Mouse (Mus musculus) hindbrain, embryonic 16.5 days (tissue): Measurements from ENCODE around the gene Gadd45a. TPM values are rescaled to one million over a fixed set of nuclear protein-coding genes. Genes with fewer than 3 reads are reported as not detected.

Source experiments
- ATAC-seq: fragments of 200-750 bp; cut with Nextera tagmentation; 2 replicates; pipeline ENCODE4 v1.8.0; 2017; ENCODE audit warnings: moderate TSS enrichment, moderate library complexity
- H3K27ac ChIP-seq: fragments of 300-500 bp; sonication (generic); 2 replicates; pipeline ENCODE4 v1.5.1; 2014; ENCODE audit warnings: low read depth, mild to moderate bottlenecking, control low read depth, low read length, moderate library complexity
- H3K27me3 ChIP-seq: fragments of 300-500 bp; sonication (generic); replicated peaks from 2 replicates; pipeline ENCODE4 v1.6.1; 2014; ENCODE audit warnings: low read length; ENCODE audit not compliant: control insufficient read depth, insufficient read depth
- H3K36me3 ChIP-seq: fragments of 300-500 bp; sonication (generic); 2 replicates; pipeline ENCODE4 v1.6.1; 2014; ENCODE audit warnings: mild to moderate bottlenecking, low read length, moderate library complexity, mixed read lengths; ENCODE audit not compliant: control insufficient read depth, insufficient read depth
- H3K4me1 ChIP-seq: fragments of 300-500 bp; sonication (generic); 2 replicates; pipeline ENCODE4 v1.6.1; 2014; ENCODE audit warnings: low read depth, low read length; ENCODE audit not compliant: control insufficient read depth, insufficient read depth
- H3K4me2 ChIP-seq: fragments of 300-500 bp; sonication (generic); 2 replicates; pipeline ENCODE4 v1.6.1; 2014; ENCODE audit warnings: mild to moderate bottlenecking, low read length, control low read depth, moderate library complexity
- H3K4me3 ChIP-seq: fragments of 300-500 bp; sonication (generic); 2 replicates; pipeline ENCODE4 v1.5.1; 2014; ENCODE audit warnings: mild to moderate bottlenecking, low read length, control low read depth, moderate library complexity
- H3K9ac ChIP-seq: fragments of 300-500 bp; sonication (generic); 2 replicates; pipeline ENCODE4 v1.6.1; 2014; ENCODE audit warnings: low read depth, mild to moderate bottlenecking, control low read depth, low read length, moderate library complexity
- H3K9me3 ChIP-seq: fragments of 300-500 bp; sonication (generic); 2 replicates; pipeline ENCODE4 v1.6.1; 2014; ENCODE audit warnings: mild to moderate bottlenecking, low read length, moderate library complexity; ENCODE audit not compliant: control insufficient read depth
- whole genome bisulfite sequencing: fragments of 180-500 bp; shearing (Covaris S2); extraction: QIAGEN DNeasy Blood & Tissue Kit; methylation state at CpG from one replicate; pipeline ENCODE4 v1.1.7; 2014; 5-methylcytosine and 5-hydroxymethylcytosine counted together
- polyA plus RNA-seq: library from polyadenylated mRNA; unstranded; fragments of >200 nt; fragmentation: Nextera tagmentation; extraction: Ambion mirVana; gene quantifications from 2 replicates; pipeline ENCODE4 v1.2.1, GENCODE M21; 2015

Gene Gadd45a
- polyA plus RNA-seq, 1 experiment from 2014 or later, result 18.5 TPM

- no peak for ATAC-seq
- no peaks in the 10 kb centered on the region for H3K27me3 ChIP-seq
- H3K9me3 ChIP-seq, result no peaks in the 10 kb centered on the region
- WGBS, result 93% methylated on average over 9 of the region's 9 CpGs
- H3K36me3 ChIP-seq, result no peaks in the 10 kb centered on the region
- no peak overlapping the region for H3K4me2 ChIP-seq
- H3K4me1 ChIP-seq, result no peaks in the 10 kb centered on the region
- H3K4me3 ChIP-seq, result no peak overlapping the region
- no peak overlapping the region for H3K27ac ChIP-seq
- H3K9ac ChIP-seq, result no peak overlapping the region
These were observed 23.1 kb downstream of the Gadd45a start for GRCm38 (mm10) chr6:67013949-67014678.

GRCm38 (mm10) chr6:67013293-67013948, 23.8 kb downstream of the Gadd45a start:
- H3K36me3 ChIP-seq, result no peaks in the 10 kb centered on the region
- no peaks in the 10 kb centered on the region for H3K27me3 ChIP-seq
- H3K4me2 ChIP-seq, result no peak overlapping the region
- no peaks in the 10 kb centered on the region for H3K9me3 ChIP-seq
- no peak for ATAC-seq
- H3K9ac ChIP-seq, result no peak overlapping the region
- H3K27ac ChIP-seq, result no peak overlapping the region
- no peak overlapping the region for H3K4me3 ChIP-seq
- WGBS, result 87% methylated on average over 6 of the region's 6 CpGs
- no peaks in the 10 kb centered on the region for H3K4me1 ChIP-seq

GRCm38 (mm10) chr6:67011217-67011518, 26.1 kb downstream of the Gadd45a start:
- Histone ChIP-seq H3K9ac (no peak overlapping the region), H3K4me1 (no peaks in the 10 kb centered on the region), H3K36me3 (no peaks in the 10 kb centered on the region), H3K27ac (no peak overlapping the region), H3K4me3 (no peak overlapping the region), H3K4me2 (no peak overlapping the region), H3K9me3 (no peaks in the 10 kb centered on the region), H3K27me3 (no peaks in the 10 kb centered on the region)
- no peak for ATAC-seq

GRCm38 (mm10) chr6:67010370-67011216, 26.7 kb downstream of the Gadd45a start:
- no peak overlapping the region for H3K4me3 ChIP-seq
- peak; percentile 89 for ATAC-seq
- 48% methylated on average over 7 of the region's 7 CpGs for WGBS
- no peak overlapping the region for H3K4me2 ChIP-seq
- no peaks in the 10 kb centered on the region for H3K27me3 ChIP-seq
- H3K9ac ChIP-seq, result no peak overlapping the region
- H3K27ac ChIP-seq, result no peak overlapping the region
- H3K36me3 ChIP-seq, result no peaks in the 10 kb centered on the region
- H3K9me3 ChIP-seq, result no peaks in the 10 kb centered on the region
- no peaks in the 10 kb centered on the region for H3K4me1 ChIP-seq

- H3K4me3 ChIP-seq, result no peak overlapping the region
- no peaks in the 10 kb centered on the region for H3K9me3 ChIP-seq
- no peak overlapping the region for H3K9ac ChIP-seq
- 89% methylated on average over 3 of the region's 3 CpGs for WGBS
- no peak overlapping the region for H3K4me2 ChIP-seq
- H3K27me3 ChIP-seq, result no peaks in the 10 kb centered on the region
- no peaks in the 10 kb centered on the region for H3K36me3 ChIP-seq
- H3K4me1 ChIP-seq, result no peaks in the 10 kb centered on the region
- ATAC-seq, result no peak
- H3K27ac ChIP-seq, result no peak overlapping the region
These were observed 27.4 kb downstream of the Gadd45a start for GRCm38 (mm10) chr6:67009888-67010287.

GRCm38 (mm10) chr6:66999800-67000199, 37.5 kb downstream of the Gadd45a start:
- ATAC-seq, result no peak
- no peaks in the 10 kb centered on the region for H3K4me1 ChIP-seq
- no peak overlapping the region for H3K27ac ChIP-seq
- no peak overlapping the region for H3K9ac ChIP-seq
- H3K27me3 ChIP-seq, result no peaks in the 10 kb centered on the region
- no peak overlapping the region for H3K4me3 ChIP-seq
- H3K4me2 ChIP-seq, result no peak overlapping the region
- H3K9me3 ChIP-seq, result no peaks in the 10 kb centered on the region
- no peaks in the 10 kb centered on the region for H3K36me3 ChIP-seq

GRCm38 (mm10) chr6:66998645-66999044, 38.6 kb downstream of the Gadd45a start:
- no peaks in the 10 kb centered on the region for H3K4me1 ChIP-seq
- WGBS, result 93% methylated on average over 2 of the region's 2 CpGs
- H3K9ac ChIP-seq, result no peak overlapping the region
- no peak overlapping the region for H3K27ac ChIP-seq
- H3K36me3 ChIP-seq, result no peaks in the 10 kb centered on the region
- H3K4me2 ChIP-seq, result no peak overlapping the region
- no peaks in the 10 kb centered on the region for H3K9me3 ChIP-seq
- H3K27me3 ChIP-seq, result no peaks in the 10 kb centered on the region
- no peak overlapping the region for H3K4me3 ChIP-seq
- ATAC-seq, result no peak

GRCm38 (mm10) chr6:66996257-66996656, 41.0 kb downstream of the Gadd45a start:
- ATAC-seq, result no peak
- no peaks in the 10 kb centered on the region for H3K36me3 ChIP-seq
- H3K27ac ChIP-seq, result no peak overlapping the region
- H3K4me2 ChIP-seq, result no peak overlapping the region
- 82% methylated on average over 1 of the region's 1 CpGs for WGBS
- no peaks in the 10 kb centered on the region for H3K4me1 ChIP-seq
- H3K27me3 ChIP-seq, result no peaks in the 10 kb centered on the region
- no peaks in the 10 kb centered on the region for H3K9me3 ChIP-seq
- no peak overlapping the region for H3K9ac ChIP-seq
- no peak overlapping the region for H3K4me3 ChIP-seq

GRCm38 (mm10) chr6:66995825-66996224, 41.4 kb downstream of the Gadd45a start:
- Histone ChIP-seq H3K4me1 (no peaks in the 10 kb centered on the region), H3K4me3 (no peak overlapping the region), H3K9ac (no peak overlapping the region), H3K4me2 (no peak overlapping the region), H3K36me3 (no peaks in the 10 kb centered on the region), H3K27ac (no peak overlapping the region), H3K9me3 (no peaks in the 10 kb centered on the region), H3K27me3 (no peaks in the 10 kb centered on the region)
- ATAC-seq, result no peak
- 100% methylated on average over 1 of the region's 1 CpGs for WGBS
